Mouse (Mus musculus): ENCODE measurements around the gene Saa1.

DNA sequence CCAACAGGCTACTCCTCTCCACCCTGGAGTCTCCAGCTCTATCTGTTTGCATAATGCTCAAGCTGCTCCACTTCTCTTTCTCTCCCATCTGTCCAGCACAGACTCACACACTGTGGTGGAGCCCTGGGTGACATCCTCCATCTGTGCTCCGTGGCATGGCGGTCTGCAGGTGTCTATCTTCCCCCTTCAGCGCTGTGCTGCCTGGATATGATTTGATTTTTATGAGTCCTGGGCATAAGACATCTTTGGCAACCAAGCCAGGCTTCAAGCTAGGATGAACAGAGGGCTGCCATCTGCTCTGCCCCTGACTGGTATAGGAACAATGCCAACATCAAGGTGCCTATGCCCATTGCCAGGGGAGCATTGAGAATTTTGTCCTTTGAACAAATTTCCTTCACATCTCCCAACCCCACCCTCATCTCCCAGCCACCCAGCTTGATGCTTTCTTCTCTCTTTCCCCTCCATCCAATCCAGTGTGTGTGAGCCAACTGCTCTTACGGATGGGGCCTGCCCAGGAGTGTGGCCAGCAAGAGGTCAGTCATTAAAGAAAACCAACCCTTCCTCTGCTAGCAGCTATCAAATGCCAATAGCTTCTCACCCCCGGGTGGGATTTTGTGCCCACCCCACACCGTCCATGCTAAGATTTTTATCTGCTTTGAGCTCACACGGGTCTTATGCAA, 24.0 kb downstream of the Saa1 start:
- TF ChIP-seq CTCF (IDR thresholded peaks at IDR 0.05; ENCODE audit: low read depth), result no peak
- TF ChIP-seq EP300 (IDR thresholded peaks at IDR 0.05; ENCODE audit: low read depth), result no peak

Measured in liver, postnatal 0 days (tissue).